Mouse (Mus musculus) heart, adult 2 months (tissue): ENCODE measurements around the gene Bcl2l13. TPM values are rescaled to one million over a fixed set of nuclear protein-coding genes. Genes with fewer than 3 reads are reported as not detected.

Experiments used
- DNase-seq, 2 experiments: peaks; one replicate each; pipeline ENCODE4 v3.0.0; 2021
- H3K27ac ChIP-seq: fragments of 200-600 bp; 2 replicates; pipeline ENCODE4 v1.8.1; 2022
- H3K27me3 ChIP-seq: fragments of 200-500 bp; 2 replicates; pipeline ENCODE4 v1.6.1; 2012; ENCODE audit warnings: mild to moderate bottlenecking, low read length, inconsistent platforms, mixed read lengths; ENCODE audit not compliant: control insufficient read depth, insufficient read depth
- H3K36me3 ChIP-seq: fragments of 200-500 bp; 2 replicates; pipeline ENCODE4 v1.6.1; 2012; ENCODE audit warnings: low read length, inconsistent platforms; ENCODE audit not compliant: control insufficient read depth, insufficient read depth
- H3K4me1 ChIP-seq: fragments of 200-500 bp; 2 replicates; pipeline ENCODE4 v1.6.1; 2011; ENCODE audit warnings: low read length; ENCODE audit not compliant: control insufficient read depth, insufficient read depth
- H3K4me3 ChIP-seq: fragments of 200-600 bp; 2 replicates; pipeline ENCODE4 v1.8.1; 2022
- H3K79me2 ChIP-seq: fragments of 200-500 bp; replicated peaks from 2 replicates; pipeline ENCODE4 v1.6.1; 2012; ENCODE audit warnings: mild to moderate bottlenecking, inconsistent platforms, low read length, moderate library complexity, mixed read lengths; ENCODE audit not compliant: control insufficient read depth, insufficient read depth
- H3K9ac ChIP-seq: fragments of 200-500 bp; 2 replicates; pipeline ENCODE4 v1.6.1; 2012; ENCODE audit warnings: low read depth, mild to moderate bottlenecking, control low read depth, inconsistent platforms, low read length, mixed read lengths
- CTCF ChIP-seq: fragments of 200-600 bp; IDR thresholded peaks from 2 replicates; pipeline ENCODE4 v1.8.1; 2022; ENCODE audit warnings: antibody characterized with exemption, mild to moderate bottlenecking, moderate library complexity
- EP300 ChIP-seq: fragments of 200-500 bp; IDR thresholded peaks from 2 replicates; pipeline ENCODE4 v1.6.1; 2011; ENCODE audit warnings: low read depth, low read length, control low read depth; ENCODE audit not compliant: insufficient read depth
- POLR2A ChIP-seq: fragments of 200-500 bp; IDR thresholded peaks from 2 replicates; pipeline ENCODE4 v1.6.1; 2011; ENCODE audit warnings: mild to moderate bottlenecking, low read depth, low read length, control low read depth; ENCODE audit not compliant: insufficient read depth
- WGBS: fragments of 180-500 bp; shearing (Covaris S2); methylation state at CpG from one replicate; pipeline ENCODE4 v1.1.7; 2018; 5-methylcytosine and 5-hydroxymethylcytosine counted together
- intact Hi-C: fragments of 180-260 bp; cut with DNase I; formaldehyde crosslinking; loops from one replicate; pipeline ENCODE4 v1.15.1; 2025
- polyA plus RNA-seq: library from polyadenylated mRNA; depleted of rRNA; stranded (reverse); fragments of >200 nt; gene quantifications from 2 replicates; pipeline ENCODE4 v1.2.3, GENCODE M21; 2012
- total RNA-seq, 2 experiments: library from RNA; stranded (reverse); gene quantifications; 2 replicates each; pipeline ENCODE4 v1.2.3; 2021

Gene Bcl2l13
- total and polyA plus RNA-seq, 3 experiments: 36.2 to 84.8 (median 72.5) TPM

DNA sequence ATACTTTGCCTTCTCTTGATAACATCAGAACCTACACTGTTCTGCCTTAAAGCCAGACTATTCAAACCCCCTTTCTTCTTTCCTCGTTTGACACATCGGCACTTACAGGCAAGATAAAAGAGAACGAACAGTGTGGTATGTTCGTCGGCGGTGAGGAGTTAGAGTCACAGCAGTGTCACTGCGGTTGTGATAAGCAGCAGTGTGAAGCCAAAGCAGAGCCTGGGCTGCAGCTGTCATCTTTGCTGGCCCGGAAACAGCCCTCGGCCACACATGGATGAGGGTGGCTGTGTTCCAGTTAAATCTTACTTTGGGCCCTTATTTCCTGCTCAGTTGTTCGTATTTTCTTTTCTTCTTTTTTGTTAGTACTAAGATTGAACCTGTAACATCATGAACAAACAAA is 18.4 kb downstream of the Bcl2l13 start:
- H3K9ac ChIP-seq: no peak overlapping the region
- H3K4me3 ChIP-seq: no peak overlapping the region
- peak in 1 of 2 experiments; percentile 49 for DNase-seq
- no peaks in the 10 kb centered on the region for H3K27me3 ChIP-seq
- no peaks in the 10 kb centered on the region; the same call in 1 of the 2 replicates for H3K4me1 ChIP-seq
- intact Hi-C loops: no loop called here
- WGBS: 22% methylated on average over 10 of the region's 10 CpGs
- TF ChIP-seq CTCF (no peak), POLR2A (no peak), EP300 (no peak)
- peak overlapping the region; percentile 23; the same call in 1 of the 2 replicates for H3K27ac ChIP-seq
- no peaks in the 10 kb centered on the region; the same call in 1 of the 2 replicates for H3K36me3 ChIP-seq
- H3K79me2 ChIP-seq: peaks cover 3% of the 10 kb centered on the region; the same call in 1 of the 2 replicates

DNA sequence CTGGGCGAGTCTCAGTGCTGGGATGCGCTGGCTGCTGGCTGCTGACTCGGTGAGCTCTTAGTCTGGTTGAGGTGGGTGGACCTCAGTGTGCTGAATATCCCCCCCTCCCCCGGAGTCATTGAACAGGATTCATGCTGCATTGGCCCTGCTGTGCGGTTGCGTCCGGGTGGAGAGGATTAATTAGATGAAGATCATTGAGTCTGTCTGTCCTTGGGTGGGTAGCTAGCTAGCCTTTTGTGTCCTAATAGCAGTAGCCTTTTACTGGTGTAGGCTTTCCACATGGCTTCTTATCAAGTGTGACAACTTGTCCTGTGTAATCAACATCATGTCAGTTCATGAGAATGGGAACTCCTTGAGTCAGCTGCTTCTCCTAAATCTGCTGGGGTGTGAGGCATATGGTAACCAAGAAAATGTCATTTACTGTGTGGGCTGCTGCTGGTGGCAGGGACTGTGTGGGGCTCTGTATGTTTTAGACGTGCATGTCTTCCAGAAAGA is 22.3 kb downstream of the Bcl2l13 start:
- no peak for TF ChIP-seq EP300
- no peak for TF ChIP-seq POLR2A
- no peak for TF ChIP-seq CTCF
- Histone ChIP-seq H3K9ac (no peak overlapping the region), H3K79me2 (peaks cover 5% of the 10 kb centered on the region; the same call in 1 of the 2 replicates), H3K27me3 (no peaks in the 10 kb centered on the region), H3K4me1 (no peaks in the 10 kb centered on the region; the same call in 1 of the 2 replicates), H3K4me3 (no peak overlapping the region), H3K27ac (no peak overlapping the region), H3K36me3 (no peaks in the 10 kb centered on the region; the same call in 1 of the 2 replicates)
- intact Hi-C loops: no loop called here
- WGBS: 82% methylated on average over 8 of the region's 8 CpGs
- DNase-seq: no peak

DNA sequence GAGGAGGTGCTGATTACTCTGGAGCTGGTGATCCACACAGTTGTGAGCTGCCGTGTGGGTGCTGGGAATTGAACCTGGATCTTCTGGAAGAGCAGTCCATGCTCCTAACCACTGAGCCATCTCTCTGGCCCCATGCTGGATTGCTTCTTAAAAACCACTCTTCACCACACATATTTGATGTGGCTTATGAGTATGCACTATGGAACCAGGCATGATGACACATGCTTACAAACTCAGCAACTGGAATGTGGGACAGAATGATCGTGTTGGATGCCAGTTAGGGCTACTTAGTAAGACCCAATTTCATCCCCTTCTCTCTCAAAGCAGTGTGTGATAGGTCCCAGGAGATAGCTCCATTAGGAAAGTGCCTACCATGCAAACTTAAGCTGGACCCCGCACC is 24.1 kb downstream of the Bcl2l13 start:
- H3K4me1 ChIP-seq: no peaks in the 10 kb centered on the region; the same call in 1 of the 2 replicates
- WGBS: 96% methylated on average over 3 of the region's 3 CpGs

DNA sequence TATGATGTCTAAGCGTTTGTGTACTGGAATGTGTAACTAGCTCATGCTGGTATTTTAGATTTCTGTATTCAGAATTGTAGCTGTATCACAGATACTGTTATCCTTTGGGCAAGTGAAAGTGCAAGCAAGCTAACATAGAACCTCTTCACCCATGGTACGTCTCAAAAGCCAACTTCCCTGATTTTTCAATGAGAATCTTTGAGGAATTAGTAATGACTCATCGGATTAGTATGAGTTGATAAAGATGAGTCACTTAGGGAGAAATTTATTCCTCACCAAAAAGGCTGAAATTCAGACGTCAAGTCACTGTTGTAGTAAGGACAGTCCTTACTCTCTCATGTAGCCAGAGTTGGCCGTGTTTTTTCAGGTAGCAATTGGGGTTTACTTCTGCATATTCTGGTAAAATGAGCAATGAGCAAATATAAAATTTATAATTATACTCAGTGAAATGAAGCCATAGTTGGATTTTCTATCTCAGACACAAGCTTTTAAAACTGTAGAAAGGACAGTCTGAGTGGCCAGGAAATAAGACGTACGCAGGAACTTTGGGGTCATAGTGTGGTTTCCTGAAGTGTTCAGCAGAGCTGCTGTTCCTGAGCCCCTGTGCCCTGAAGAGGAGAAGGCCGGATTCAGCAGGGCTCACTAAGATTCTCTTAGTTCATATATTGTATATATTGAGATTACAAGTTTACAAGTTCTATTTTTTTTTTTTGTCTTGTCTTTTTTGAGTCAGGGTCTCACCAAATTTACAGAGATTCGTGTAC is 30.2 kb downstream of the Bcl2l13 start:
- H3K27ac ChIP-seq: no peak overlapping the region

More for the DNA sequence above, 24.1 kb downstream of the Bcl2l13 start:
- no peak for DNase-seq
- no peak overlapping the region for H3K27ac ChIP-seq
- no peaks in the 10 kb centered on the region; the same call in 1 of the 2 replicates for H3K36me3 ChIP-seq
- peaks cover 5% of the 10 kb centered on the region; the same call in 1 of the 2 replicates for H3K79me2 ChIP-seq
- intact Hi-C loops: no loop called here
- no peaks in the 10 kb centered on the region for H3K27me3 ChIP-seq
- no peak for TF ChIP-seq POLR2A
- TF ChIP-seq CTCF: no peak
- no peak for TF ChIP-seq EP300
- H3K9ac ChIP-seq: no peak overlapping the region
- no peak overlapping the region for H3K4me3 ChIP-seq

DNA sequence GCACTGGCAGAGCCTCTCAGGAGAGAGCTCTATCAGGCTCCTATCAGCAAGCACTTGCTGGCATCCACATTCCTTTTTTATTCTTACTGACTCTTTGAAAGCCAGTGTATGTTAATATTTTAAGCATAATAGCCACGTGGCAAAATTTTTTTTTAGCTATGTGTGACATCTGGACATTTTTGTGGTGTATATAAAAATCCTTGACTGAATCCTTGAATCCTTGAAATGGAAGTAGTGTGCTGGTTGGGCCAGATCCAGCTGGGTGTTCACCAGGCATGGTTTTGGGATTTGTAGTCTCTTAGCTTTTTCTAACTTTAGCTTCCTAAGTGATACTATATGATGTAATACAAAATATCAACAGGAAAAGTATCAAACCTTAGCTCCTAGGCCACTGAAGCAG is 32.8 kb downstream of the Bcl2l13 start:
- no peak for DNase-seq
- no peaks in the 10 kb centered on the region for H3K79me2 ChIP-seq
- intact Hi-C loops: no loop called here
- H3K4me1 ChIP-seq: peaks cover 2% of the 10 kb centered on the region
- H3K27ac ChIP-seq: no peak overlapping the region
- 26% methylated on average over 1 of the region's 1 CpGs for WGBS
- no peak overlapping the region for H3K4me3 ChIP-seq
- no peaks in the 10 kb centered on the region; the same call in 1 of the 2 replicates for H3K36me3 ChIP-seq
- TF ChIP-seq CTCF (no peak), POLR2A (no peak), EP300 (no peak)
- H3K27me3 ChIP-seq: no peaks in the 10 kb centered on the region
- no peak overlapping the region for H3K9ac ChIP-seq

More for the DNA sequence above, 30.2 kb downstream of the Bcl2l13 start:
- no peaks in the 10 kb centered on the region; the same call in 1 of the 2 replicates for H3K36me3 ChIP-seq
- DNase-seq: no peak
- H3K4me1 ChIP-seq: no peaks in the 10 kb centered on the region; the same call in 1 of the 2 replicates
- H3K9ac ChIP-seq: no peak overlapping the region
- TF ChIP-seq POLR2A (no peak), CTCF (no peak), EP300 (no peak)
- intact Hi-C loops: no loop called here
- 45% methylated on average over 9 of the region's 9 CpGs for WGBS
- H3K27me3 ChIP-seq: no peaks in the 10 kb centered on the region
- no peak overlapping the region for H3K4me3 ChIP-seq
- H3K79me2 ChIP-seq: 0 out of 2 replicates have a peak, but pooled peaks cover 1% of the 10 kb centered on the region

DNA sequence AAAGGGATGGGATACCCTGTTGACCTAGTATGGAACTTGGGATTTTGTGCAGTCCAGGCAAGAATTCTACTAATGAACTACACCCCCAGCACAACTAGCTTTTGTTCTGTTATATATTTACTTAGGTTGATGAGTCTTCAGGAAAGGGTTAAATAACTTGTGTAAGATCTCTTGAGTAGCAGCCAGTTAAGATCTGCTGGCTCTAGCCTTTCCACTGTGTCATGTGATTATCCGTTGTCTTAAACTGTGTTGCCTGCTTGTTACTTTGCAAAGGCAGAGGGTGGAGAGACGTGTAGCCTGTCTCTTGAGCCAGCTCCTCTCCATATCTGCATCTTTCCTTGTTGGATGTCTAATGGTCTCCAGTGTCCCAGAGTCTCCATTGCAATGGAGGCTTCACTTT is 35.3 kb downstream of the Bcl2l13 start:
- no peak overlapping the region for H3K9ac ChIP-seq
- H3K79me2 ChIP-seq: no peaks in the 10 kb centered on the region
- DNase-seq: no peak
- WGBS: 58% methylated on average over 2 of the region's 2 CpGs
- no peaks in the 10 kb centered on the region; the same call in 1 of the 2 replicates for H3K36me3 ChIP-seq
- no peak overlapping the region for H3K4me3 ChIP-seq
- no peak overlapping the region for H3K27ac ChIP-seq
- peaks cover 2% of the 10 kb centered on the region; the same call in 1 of the 2 replicates for H3K4me1 ChIP-seq
- TF ChIP-seq EP300: no peak
- no peak for TF ChIP-seq POLR2A
- TF ChIP-seq CTCF: no peak
- no peaks in the 10 kb centered on the region for H3K27me3 ChIP-seq
- intact Hi-C loops: no loop called here
